In genomic region chr12:16875678-16876077, GRCm38 (mm10) we compare ENCODE assay signal across 13 mouse cellular contexts. TPM values are rescaled to one million over a fixed set of nuclear protein-coding genes. Genes with fewer than 3 reads are reported as not detected.
DNase-seq lines count a peak whose midpoint lies in the region; ATAC-seq and TF ChIP-seq lines count a peak whose summit lies in the region.
"Had no signal": no experiment of that assay in that cellular context is flagged by ENCODE, and none has a peak within 500 bp of the region (broad histone marks: within the 10 kb centered on the region; RNA-seq: fewer than 3 reads in every experiment).

No protein-coding gene starts in this region.

- no peaks in the 10 kb centered on the region for H3K27me3 ChIP-seq in liver, embryonic 13.5 days
- peaks cover 18% of the 10 kb centered on the region for H3K27me3 ChIP-seq in liver, embryonic 12.5 days (replicated peaks)
- no peaks in the 10 kb centered on the region for H3K27me3 ChIP-seq in kidney, embryonic 15.5 days

- no peak for TF ChIP-seq POLR2A in bone marrow, adult 2 months (IDR thresholded peaks at IDR 0.05; ENCODE audit: borderline replicate concordance, control insufficient read depth, low read depth, low read length)

- H3K36me3 ChIP-seq in liver, embryonic 13.5 days, result no peaks in the 10 kb centered on the region
- H3K36me3 ChIP-seq in liver, embryonic 12.5 days, result no peaks in the 10 kb centered on the region
- H3K36me3 ChIP-seq in kidney, embryonic 15.5 days, result no peaks in the 10 kb centered on the region

- no peaks in the 10 kb centered on the region for H3K9me3 ChIP-seq in liver, embryonic 13.5 days (replicated peaks)
- H3K9me3 ChIP-seq in liver, embryonic 12.5 days (replicated peaks), result no peaks in the 10 kb centered on the region
- H3K9me3 ChIP-seq in kidney, embryonic 15.5 days (replicated peaks), result no peaks in the 10 kb centered on the region

- H3K27ac ChIP-seq in gastrocnemius, adult 2 months, result peak overlapping the region; percentile 80; the same call in 1 of the 2 replicates
- H3K27ac ChIP-seq in liver, embryonic 13.5 days, result peak overlapping the region; percentile 29; the same call in 1 of the 2 replicates
- H3K27ac ChIP-seq in liver, embryonic 12.5 days, result no peak overlapping the region
- H3K27ac ChIP-seq in bone marrow, adult 2 months (ENCODE audit: control insufficient read depth, insufficient read depth, low read depth, low read length, poor library complexity), result peak overlapping the region; percentile 47; the same call in 1 of the 2 replicates
- no peak overlapping the region for H3K27ac ChIP-seq in kidney, embryonic 15.5 days
- H3K27ac ChIP-seq: liver, embryonic 14.5 days had no signal

- no peak overlapping the region for H3K4me2 ChIP-seq in liver, embryonic 13.5 days
- H3K4me2 ChIP-seq in liver, embryonic 12.5 days, result no peak overlapping the region
- H3K4me2 ChIP-seq in kidney, embryonic 15.5 days, result no peak overlapping the region

- intact Hi-C loops in gastrocnemius, adult 2 months (cut with DNase I), result no loop called here

- H3K9ac ChIP-seq in liver, embryonic 13.5 days, result no peak overlapping the region
- no peak overlapping the region for H3K9ac ChIP-seq in liver, embryonic 12.5 days
- no peak overlapping the region for H3K9ac ChIP-seq in kidney, embryonic 15.5 days
- H3K9ac ChIP-seq: liver, embryonic 14.5 days had no signal

- 19% methylated on average over 7 of the region's 7 CpGs for WGBS in liver, embryonic 13.5 days (ENCODE audit: insufficient replicate concordance)
- WGBS in liver, embryonic 12.5 days (ENCODE audit: insufficient replicate concordance), result 35% methylated on average over 7 of the region's 7 CpGs
- 8% methylated on average over 7 of the region's 7 CpGs for WGBS in bone marrow, adult 2 months
- 71% methylated on average over 7 of the region's 7 CpGs for WGBS in kidney, embryonic 15.5 days

- no peak overlapping the region for H3K4me3 ChIP-seq in gastrocnemius, adult 2 months
- H3K4me3 ChIP-seq in liver, embryonic 13.5 days (replicated peaks), result no peak overlapping the region
- no peak overlapping the region for H3K4me3 ChIP-seq in liver, embryonic 12.5 days
- peak overlapping the region; percentile 47 for H3K4me3 ChIP-seq in bone marrow, adult 2 months (replicated peaks; ENCODE audit: control insufficient read depth, low read depth, low read length)
- H3K4me3 ChIP-seq in kidney, embryonic 15.5 days (replicated peaks), result no peak overlapping the region

- H3K4me1 ChIP-seq in liver, embryonic 13.5 days (replicated peaks), result peaks cover 37% of the 10 kb centered on the region
- peaks cover 46% of the 10 kb centered on the region for H3K4me1 ChIP-seq in liver, embryonic 12.5 days
- peaks cover 6% of the 10 kb centered on the region for H3K4me1 ChIP-seq in bone marrow, adult 2 months (ENCODE audit: control insufficient read depth, insufficient read depth, low read length)
- peaks cover 30% of the 10 kb centered on the region for H3K4me1 ChIP-seq in kidney, embryonic 15.5 days

- no peak for ATAC-seq in liver, embryonic 13.5 days (ENCODE audit: low read depth)
- ATAC-seq in liver, embryonic 12.5 days, result no peak
- peak; percentile 57 for ATAC-seq in megakaryocyte progenitor cell, adult 5-6 weeks (replicated peaks; ENCODE audit: poor library complexity)
- no peak for ATAC-seq in kidney, embryonic 15.5 days (replicated peaks; ENCODE audit: low FRiP score)
- ATAC-seq: inflammation-experienced regulatory T-cells, adult 6 months had no signal

- no peak for DNase-seq in gastrocnemius, adult 2 months
- no peak for DNase-seq in gastrocnemius, postnatal 4 days (ENCODE audit: low spot score in 2 of 2)
- no peak for DNase-seq in liver, embryonic 13.5 days
- DNase-seq in left cerebral cortex, adult 9 months (ENCODE audit: low spot score in 2 of 2), result no peak
- DNase-seq: cerebellum, postnatal 14 days; kidney, postnatal 25 days; right cerebral cortex, postnatal 4 days had no signal

- TF ChIP-seq CTCF in gastrocnemius, adult 2 months (IDR thresholded peaks at IDR 0.05), result no peak
- no peak for TF ChIP-seq CTCF in bone marrow, adult 2 months (IDR thresholded peaks at IDR 0.05; ENCODE audit: control insufficient read depth, insufficient read depth, low read length)

RNA-seq across cellular contexts. Expression of gene Rock2, which starts 19.0 kb away (rescaled TPM):
- total RNA-seq in gastrocnemius, adult 2 months (2021), result 100 to 1,000 TPM in 1 of 2 experiments, 10 to 100 TPM in 1; 86.0 to 103 TPM
- 100 to 1,000 TPM; 122 to 125 TPM for total RNA-seq in gastrocnemius, postnatal 4 days (2021)
- polyA plus RNA-seq in liver, embryonic 13.5 days (2015; fragmentation: Nextera tagmentation; extraction: Ambion mirVana), result 7.0 and 7.7 TPM in 2 replicates
- polyA plus RNA-seq in liver, embryonic 12.5 days (2016; fragmentation: Nextera tagmentation; extraction: Ambion mirVana), result 14.3 and 14.4 TPM in 2 replicates
- 16.7 and 24.1 TPM in 2 replicates for polyA plus RNA-seq in bone marrow, adult 2 months (2011; ENCODE audit: insufficient read depth, insufficient read length, low replicate concordance, missing spikeins)
- total RNA-seq in megakaryocyte progenitor cell, adult 5-6 weeks (2015), result 56.7 and 64.2 TPM in 2 replicates
- total RNA-seq in megakaryocyte progenitor cell, adult 5-6 weeks (2017), result 45.8 and 69.0 TPM in 2 replicates
- 15.8 and 16.6 TPM in 2 replicates for polyA plus RNA-seq in kidney, embryonic 15.5 days (2015; fragmentation: Nextera tagmentation; extraction: Ambion mirVana)

Comparison
In these comparisons a context has a peak if more than half of its experiments do, and no peak if none do; other contexts are left out.
1. H3K27ac ChIP-seq: peak in gastrocnemius, adult 2 months (single experiment), liver, embryonic 13.5 days (single experiment) and bone marrow, adult 2 months (single experiment); none in liver, embryonic 12.5 days (single experiment) and kidney, embryonic 15.5 days (single experiment).